8 mouse cellular contexts compared by ENCODE assay signal in the genomic region with DNA sequence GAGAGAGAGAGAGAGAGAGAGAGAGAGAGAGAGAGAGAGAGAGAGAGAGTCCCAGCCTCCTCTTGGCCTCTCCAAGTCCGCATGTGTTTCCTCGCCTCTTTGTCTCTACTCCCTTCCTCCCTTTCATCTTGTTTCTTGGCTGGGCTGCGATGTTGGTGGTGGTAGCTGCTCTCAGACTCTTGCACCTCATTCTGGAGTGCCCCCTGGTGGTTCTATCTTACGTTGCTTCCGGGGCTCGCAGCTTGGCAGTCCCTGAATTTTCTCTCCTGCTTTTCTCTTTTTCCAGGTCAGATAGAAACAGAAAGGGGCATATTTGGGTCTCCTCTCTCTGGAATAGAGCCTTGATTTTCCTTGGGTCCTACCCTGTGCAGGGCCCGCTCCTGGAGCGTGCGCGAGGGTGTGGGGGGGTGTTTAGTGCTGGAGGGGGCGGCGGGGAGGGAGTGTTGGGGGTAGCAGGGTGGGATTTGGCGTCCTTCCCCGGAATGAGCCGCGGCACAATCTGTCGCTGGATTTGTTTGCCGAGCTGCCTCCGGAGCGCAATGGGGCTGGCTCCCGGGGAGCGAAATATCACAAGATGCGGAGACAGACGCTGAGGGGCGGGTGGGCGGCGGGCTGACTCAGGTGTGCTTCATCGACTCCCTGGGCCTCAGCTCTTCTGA. TPM values are rescaled to one million over a fixed set of nuclear protein-coding genes. Genes with fewer than 3 reads are reported as not detected.
DNase-seq lines count a peak whose midpoint lies in the region; ATAC-seq and TF ChIP-seq lines count a peak whose summit lies in the region.

No protein-coding gene starts in this region.

- no peak overlapping the region for H3K9ac ChIP-seq in embryonic facial prominence, embryonic 15.5 days
- no peak overlapping the region; the same call in 1 of the 2 replicates for H3K9ac ChIP-seq in heart, embryonic 15.5 days
- H3K9ac ChIP-seq in kidney, postnatal 0 days (ENCODE audit: low read depth, low read length): no peak overlapping the region
- no peak overlapping the region for H3K9ac ChIP-seq in liver, embryonic 16.5 days (ENCODE audit: low read depth, low read length)
- H3K9ac ChIP-seq in neural tube, embryonic 11.5 days (ENCODE audit: low read length): 0 out of 2 replicates have a peak overlapping the region, but pooled peaks have one; percentile 7
- peak overlapping the region; percentile 49; the same call in 1 of the 2 replicates for H3K9ac ChIP-seq in stomach, embryonic 16.5 days (ENCODE audit: low read length)

- peaks cover 67% of the 10 kb centered on the region for H3K27me3 ChIP-seq in embryonic facial prominence, embryonic 15.5 days
- peaks cover 82% of the 10 kb centered on the region for H3K27me3 ChIP-seq in heart, embryonic 15.5 days
- peaks cover 44% of the 10 kb centered on the region for H3K27me3 ChIP-seq in kidney, postnatal 0 days (ENCODE audit: insufficient read depth, low read length)
- H3K27me3 ChIP-seq in liver, embryonic 16.5 days (ENCODE audit: control insufficient read depth, insufficient read depth, low read depth, low read length): peaks cover 86% of the 10 kb centered on the region
- peaks cover 60% of the 10 kb centered on the region for H3K27me3 ChIP-seq in neural tube, embryonic 11.5 days (ENCODE audit: control insufficient read depth, insufficient read depth, low read length)
- H3K27me3 ChIP-seq in stomach, embryonic 16.5 days (ENCODE audit: control insufficient read depth, insufficient read depth, low read length): peaks cover 53% of the 10 kb centered on the region

- no peaks in the 10 kb centered on the region for H3K36me3 ChIP-seq in embryonic facial prominence, embryonic 15.5 days
- no peaks in the 10 kb centered on the region for H3K36me3 ChIP-seq in heart, embryonic 15.5 days
- no peaks in the 10 kb centered on the region for H3K36me3 ChIP-seq in kidney, postnatal 0 days (ENCODE audit: insufficient read depth, low read length)
- H3K36me3 ChIP-seq in liver, embryonic 16.5 days (ENCODE audit: control insufficient read depth, insufficient read depth): no peaks in the 10 kb centered on the region
- H3K36me3 ChIP-seq in neural tube, embryonic 11.5 days (ENCODE audit: control insufficient read depth, insufficient read depth, low read length): no peaks in the 10 kb centered on the region
- no peaks in the 10 kb centered on the region for H3K36me3 ChIP-seq in stomach, embryonic 16.5 days (ENCODE audit: control insufficient read depth, insufficient read depth, low read length)

- H3K4me1 ChIP-seq in embryonic facial prominence, embryonic 15.5 days: peaks cover 35% of the 10 kb centered on the region
- peaks cover 35% of the 10 kb centered on the region for H3K4me1 ChIP-seq in heart, embryonic 15.5 days (replicated peaks)
- H3K4me1 ChIP-seq in kidney, postnatal 0 days (replicated peaks; ENCODE audit: insufficient read depth, low read length): peaks cover 12% of the 10 kb centered on the region; the same call in 1 of the 2 replicates
- H3K4me1 ChIP-seq in liver, embryonic 16.5 days (ENCODE audit: control insufficient read depth, low read depth, low read length): peaks cover 27% of the 10 kb centered on the region
- peaks cover 16% of the 10 kb centered on the region for H3K4me1 ChIP-seq in neural tube, embryonic 11.5 days (ENCODE audit: control insufficient read depth, insufficient read depth, low read length)
- peaks cover 23% of the 10 kb centered on the region for H3K4me1 ChIP-seq in stomach, embryonic 16.5 days (ENCODE audit: control insufficient read depth, insufficient read depth, low read length)

- WGBS in embryonic facial prominence, embryonic 15.5 days: 2% methylated on average over 28 of the region's 28 CpGs
- 3% methylated on average over 28 of the region's 28 CpGs for WGBS in heart, embryonic 15.5 days
- under 1% methylated on average over 28 of the region's 28 CpGs for WGBS in kidney, postnatal 0 days
- WGBS in liver, embryonic 16.5 days (ENCODE audit: insufficient replicate concordance): 6% methylated on average over 28 of the region's 28 CpGs
- WGBS in neural tube, embryonic 11.5 days: 1% methylated on average over 28 of the region's 28 CpGs
- 3% methylated on average over 28 of the region's 28 CpGs for WGBS in stomach, embryonic 16.5 days

- H3K4me2 ChIP-seq in embryonic facial prominence, embryonic 15.5 days (replicated peaks): peak overlapping the region; percentile 51
- H3K4me2 ChIP-seq in heart, embryonic 15.5 days: peak overlapping the region; percentile 67
- peak overlapping the region; percentile 44 for H3K4me2 ChIP-seq in kidney, postnatal 0 days (ENCODE audit: low read length)
- H3K4me2 ChIP-seq in liver, embryonic 16.5 days (ENCODE audit: low read depth, low read length): peak overlapping the region; percentile 46
- peak overlapping the region; percentile 39 for H3K4me2 ChIP-seq in neural tube, embryonic 11.5 days (ENCODE audit: low read depth)
- peak overlapping the region; percentile 78 for H3K4me2 ChIP-seq in stomach, embryonic 16.5 days (ENCODE audit: low read depth, low read length)

- H3K4me3 ChIP-seq in embryonic facial prominence, embryonic 15.5 days (replicated peaks): peak overlapping the region; percentile 32
- peak overlapping the region; percentile 39 for H3K4me3 ChIP-seq in heart, embryonic 15.5 days
- peak overlapping the region; percentile 16; the same call in 1 of the 2 replicates for H3K4me3 ChIP-seq in kidney, postnatal 0 days (replicated peaks; ENCODE audit: low read depth, low read length)
- H3K4me3 ChIP-seq in liver, embryonic 16.5 days (ENCODE audit: low read depth, low read length): no peak overlapping the region; the same call in 1 of the 2 replicates
- H3K4me3 ChIP-seq in neural tube, embryonic 11.5 days (ENCODE audit: low read depth, low read length): peak overlapping the region; percentile 24
- H3K4me3 ChIP-seq in stomach, embryonic 16.5 days (replicated peaks; ENCODE audit: low read length): peak overlapping the region; percentile 30

- TF ChIP-seq CTCF in kidney, postnatal 0 days (IDR thresholded peaks at IDR 0.05; ENCODE audit: low read depth): peak; percentile 67

- DNase-seq in 416B (ENCODE audit: low read depth): peak; percentile 67
- peak; percentile 61 for DNase-seq in T-cell, adult 2 months (ENCODE audit: low spot score)
- DNase-seq in kidney, postnatal 0 days (ENCODE audit: low spot score): peak; percentile 78
- DNase-seq in neural tube, embryonic 11.5 days (ENCODE audit: low spot score): peak; percentile 74

- no peaks in the 10 kb centered on the region for H3K9me3 ChIP-seq in embryonic facial prominence, embryonic 15.5 days (replicated peaks)
- H3K9me3 ChIP-seq in heart, embryonic 15.5 days (replicated peaks): no peaks in the 10 kb centered on the region
- H3K9me3 ChIP-seq in kidney, postnatal 0 days (replicated peaks; ENCODE audit: low read length): no peaks in the 10 kb centered on the region
- no peaks in the 10 kb centered on the region for H3K9me3 ChIP-seq in liver, embryonic 16.5 days (replicated peaks; ENCODE audit: control insufficient read depth, low read length)
- no peaks in the 10 kb centered on the region for H3K9me3 ChIP-seq in neural tube, embryonic 11.5 days (ENCODE audit: control insufficient read depth, low read length)
- no peaks in the 10 kb centered on the region for H3K9me3 ChIP-seq in stomach, embryonic 16.5 days (replicated peaks; ENCODE audit: control insufficient read depth, low read length)

- ATAC-seq in embryonic facial prominence, embryonic 15.5 days (ENCODE audit: insufficient number of reproducible peaks, low FRiP score, low TSS enrichment, low read depth): no peak
- ATAC-seq in heart, embryonic 15.5 days (replicated peaks; ENCODE audit: insufficient number of reproducible peaks, insufficient read depth, low FRiP score, low read depth): no peak
- ATAC-seq in kidney, postnatal 0 days (replicated peaks; ENCODE audit: low FRiP score, low read depth): no peak
- no peak for ATAC-seq in liver, embryonic 16.5 days (ENCODE audit: low read depth)
- no peak for ATAC-seq in neural tube, embryonic 11.5 days (ENCODE audit: insufficient read depth, low FRiP score, low TSS enrichment)
- ATAC-seq in stomach, embryonic 16.5 days (ENCODE audit: insufficient read depth, low FRiP score): no peak

- no peak overlapping the region for H3K27ac ChIP-seq in embryonic facial prominence, embryonic 15.5 days (replicated peaks)
- H3K27ac ChIP-seq in heart, embryonic 15.5 days: no peak overlapping the region
- H3K27ac ChIP-seq in kidney, postnatal 0 days: no peak overlapping the region
- no peak overlapping the region for H3K27ac ChIP-seq in liver, embryonic 16.5 days (ENCODE audit: low read length)
- H3K27ac ChIP-seq in neural tube, embryonic 11.5 days (ENCODE audit: low read depth, low read length): no peak overlapping the region
- H3K27ac ChIP-seq in stomach, embryonic 16.5 days (ENCODE audit: low read length): no peak overlapping the region

RNA-seq across cellular contexts. Expression of a gene that starts 2.3 kb away (rescaled TPM):
- 1.1 and 2.0 TPM in 2 replicates for polyA plus RNA-seq in embryonic facial prominence, embryonic 15.5 days (2015; fragmentation: Nextera tagmentation; extraction: Ambion mirVana)
- 1.9 and 2.1 TPM in 2 replicates for polyA plus RNA-seq in heart, embryonic 15.5 days (2015; fragmentation: Nextera tagmentation; extraction: Ambion mirVana)
- 1.1 and 1.3 TPM in 2 replicates for polyA plus RNA-seq in kidney, postnatal 0 days (2015; fragmentation: Nextera tagmentation; extraction: Ambion mirVana)
- not detected in 2 replicates for polyA plus RNA-seq in liver, embryonic 16.5 days (2015; fragmentation: Nextera tagmentation; extraction: Ambion mirVana)
- 7.2 TPM in 2 replicates for polyA plus RNA-seq in neural tube, embryonic 11.5 days (2014; fragmentation: Nextera tagmentation; extraction: Ambion mirVana)
- 0.37 TPM in 1 of 2 replicates, not detected in the other for polyA plus RNA-seq in stomach, embryonic 16.5 days (2015; fragmentation: Nextera tagmentation; extraction: Ambion mirVana)

RNA-seq across cellular contexts. Expression of a gene that starts 47.6 kb away (rescaled TPM):
- polyA plus RNA-seq in embryonic facial prominence, embryonic 15.5 days (2015; fragmentation: Nextera tagmentation; extraction: Ambion mirVana): 31.3 and 31.7 TPM in 2 replicates
- 35.8 and 40.8 TPM in 2 replicates for polyA plus RNA-seq in heart, embryonic 15.5 days (2015; fragmentation: Nextera tagmentation; extraction: Ambion mirVana)
- 36.7 and 41.4 TPM in 2 replicates for polyA plus RNA-seq in kidney, postnatal 0 days (2015; fragmentation: Nextera tagmentation; extraction: Ambion mirVana)
- 100 and 103 TPM in 2 replicates for polyA plus RNA-seq in liver, embryonic 16.5 days (2015; fragmentation: Nextera tagmentation; extraction: Ambion mirVana)
- polyA plus RNA-seq in neural tube, embryonic 11.5 days (2014; fragmentation: Nextera tagmentation; extraction: Ambion mirVana): 23.1 and 25.4 TPM in 2 replicates
- 37.3 and 41.9 TPM in 2 replicates for polyA plus RNA-seq in stomach, embryonic 16.5 days (2015; fragmentation: Nextera tagmentation; extraction: Ambion mirVana)

RNA-seq across cellular contexts. Expression of a gene that starts 50.1 kb away (rescaled TPM):
- 13.7 and 15.8 TPM in 2 replicates for polyA plus RNA-seq in embryonic facial prominence, embryonic 15.5 days (2015; fragmentation: Nextera tagmentation; extraction: Ambion mirVana)
- 8.6 and 11.5 TPM in 2 replicates for polyA plus RNA-seq in heart, embryonic 15.5 days (2015; fragmentation: Nextera tagmentation; extraction: Ambion mirVana)
- 8.3 and 8.5 TPM in 2 replicates for polyA plus RNA-seq in kidney, postnatal 0 days (2015; fragmentation: Nextera tagmentation; extraction: Ambion mirVana)
- polyA plus RNA-seq in liver, embryonic 16.5 days (2015; fragmentation: Nextera tagmentation; extraction: Ambion mirVana): 185 and 205 TPM in 2 replicates
- 17.8 and 19.1 TPM in 2 replicates for polyA plus RNA-seq in neural tube, embryonic 11.5 days (2014; fragmentation: Nextera tagmentation; extraction: Ambion mirVana)
- polyA plus RNA-seq in stomach, embryonic 16.5 days (2015; fragmentation: Nextera tagmentation; extraction: Ambion mirVana): 20.8 TPM in 2 replicates

Comparison
In these comparisons a context has a peak if more than half of its experiments do, and no peak if none do; other contexts are left out.
1. H3K9ac ChIP-seq: peak in neural tube, embryonic 11.5 days (single experiment) and stomach, embryonic 16.5 days (single experiment); none in embryonic facial prominence, embryonic 15.5 days (single experiment), heart, embryonic 15.5 days (single experiment), kidney, postnatal 0 days (single experiment) and liver, embryonic 16.5 days (single experiment).
2. Peak in every context shown above with its lines, with median percentiles within 50 percentile points of each other: DNase-seq and H3K4me2 ChIP-seq.